Mouse (Mus musculus): ENCODE measurements at regions not wholly inside any gene's neighbourhood (a gene's known extent, or its start where the extent isn't known, plus 50 kb on each side); places are given as distances from the start of the nearest gene placed in this dataset.

- DNase-seq (ENCODE audit: low spot score) (peak; percentile 2), ATAC-seq (replicated peaks; ENCODE audit: low FRiP score, low read depth) (no peak)
- H3K4me1 ChIP-seq (replicated peaks; ENCODE audit: insufficient read depth, low read length) = no peaks in the 10 kb centered on the region
- no peak overlapping the region for H3K4me2 ChIP-seq (ENCODE audit: low read length)
- H3K4me3 ChIP-seq (replicated peaks; ENCODE audit: low read depth, low read length) = no peak overlapping the region
- H3K27me3 ChIP-seq (ENCODE audit: insufficient read depth, low read length) = no peaks in the 10 kb centered on the region
- H3K27ac ChIP-seq = no peak overlapping the region
- H3K9me3 ChIP-seq (replicated peaks; ENCODE audit: low read length) = no peaks in the 10 kb centered on the region
- WGBS = 18% methylated on average over 4 of the region's 4 CpGs
- H3K36me3 ChIP-seq (ENCODE audit: insufficient read depth, low read length) = no peaks in the 10 kb centered on the region
- no peak for TF ChIP-seq CTCF (IDR thresholded peaks at IDR 0.05; ENCODE audit: low read depth)
- H3K9ac ChIP-seq (ENCODE audit: low read depth, low read length) = no peak overlapping the region
Observed at GRCm38 (mm10) chr5:106285152-106285551, 172.8 kb downstream of the Barhl2 start.

GRCm38 (mm10) chr5:106284731-106285130 is 173.2 kb downstream of the Barhl2 start:
- WGBS = 41% methylated on average over 9 of the region's 9 CpGs
- peak; percentile 4 for DNase-seq (ENCODE audit: low spot score)
- H3K9ac ChIP-seq (ENCODE audit: low read depth, low read length) = no peak overlapping the region
- H3K4me1 ChIP-seq (replicated peaks; ENCODE audit: insufficient read depth, low read length) = no peaks in the 10 kb centered on the region
- no peaks in the 10 kb centered on the region for H3K27me3 ChIP-seq (ENCODE audit: insufficient read depth, low read length)
- no peak overlapping the region for H3K27ac ChIP-seq
- TF ChIP-seq CTCF (IDR thresholded peaks at IDR 0.05; ENCODE audit: low read depth) = no peak
- H3K36me3 ChIP-seq (ENCODE audit: insufficient read depth, low read length) = no peaks in the 10 kb centered on the region
- H3K4me3 ChIP-seq (replicated peaks; ENCODE audit: low read depth, low read length) = no peak overlapping the region
- no peak for ATAC-seq (replicated peaks; ENCODE audit: low FRiP score, low read depth)
- H3K9me3 ChIP-seq (replicated peaks; ENCODE audit: low read length) = no peaks in the 10 kb centered on the region
- H3K4me2 ChIP-seq (ENCODE audit: low read length) = no peak overlapping the region

- TF ChIP-seq CTCF (IDR thresholded peaks at IDR 0.05; ENCODE audit: low read depth) = no peak
- H3K9ac ChIP-seq (ENCODE audit: low read depth, low read length) = no peak overlapping the region
- DNase-seq (ENCODE audit: low spot score) (no peak), ATAC-seq (replicated peaks; ENCODE audit: low FRiP score, low read depth) (no peak)
- H3K9me3 ChIP-seq (replicated peaks; ENCODE audit: low read length) = no peaks in the 10 kb centered on the region
- no peaks in the 10 kb centered on the region for H3K36me3 ChIP-seq (ENCODE audit: insufficient read depth, low read length)
- H3K4me3 ChIP-seq (replicated peaks; ENCODE audit: low read depth, low read length) = no peak overlapping the region
- WGBS = 61% methylated on average over 9 of the region's 9 CpGs
- no peak overlapping the region for H3K27ac ChIP-seq
- no peaks in the 10 kb centered on the region for H3K4me1 ChIP-seq (replicated peaks; ENCODE audit: insufficient read depth, low read length)
- H3K4me2 ChIP-seq (ENCODE audit: low read length) = no peak overlapping the region
- no peaks in the 10 kb centered on the region for H3K27me3 ChIP-seq (ENCODE audit: insufficient read depth, low read length)
Observed at GRCm38 (mm10) chr5:106282646-106283045, 175.3 kb downstream of the Barhl2 start.

GRCm38 (mm10) chr5:106277786-106278185 is 180.2 kb downstream of the Barhl2 start:
- DNase-seq (ENCODE audit: low spot score) = no peak
- H3K4me1 ChIP-seq (replicated peaks; ENCODE audit: insufficient read depth, low read length) = no peaks in the 10 kb centered on the region
- ATAC-seq (replicated peaks; ENCODE audit: low FRiP score, low read depth) = no peak
- no peaks in the 10 kb centered on the region for H3K9me3 ChIP-seq (replicated peaks; ENCODE audit: low read length)
- TF ChIP-seq CTCF (IDR thresholded peaks at IDR 0.05; ENCODE audit: low read depth) = no peak
- no peaks in the 10 kb centered on the region for H3K27me3 ChIP-seq (ENCODE audit: insufficient read depth, low read length)
- no peaks in the 10 kb centered on the region for H3K36me3 ChIP-seq (ENCODE audit: insufficient read depth, low read length)
- 85% methylated on average over 8 of the region's 8 CpGs for WGBS
- H3K9ac ChIP-seq (ENCODE audit: low read depth, low read length) = no peak overlapping the region
- no peak overlapping the region for H3K27ac ChIP-seq
- H3K4me2 ChIP-seq (ENCODE audit: low read length) = no peak overlapping the region
- H3K4me3 ChIP-seq (replicated peaks; ENCODE audit: low read depth, low read length) = no peak overlapping the region

- 77% methylated on average over 9 of the region's 9 CpGs for WGBS
- Histone ChIP-seq H3K27me3 (ENCODE audit: insufficient read depth, low read length) (no peaks in the 10 kb centered on the region), H3K4me2 (ENCODE audit: low read length) (no peak overlapping the region), H3K36me3 (ENCODE audit: insufficient read depth, low read length) (no peaks in the 10 kb centered on the region), H3K27ac (no peak overlapping the region), H3K4me1 (replicated peaks; ENCODE audit: insufficient read depth, low read length) (no peaks in the 10 kb centered on the region), H3K9me3 (replicated peaks; ENCODE audit: low read length) (no peaks in the 10 kb centered on the region), H3K9ac (ENCODE audit: low read depth, low read length) (no peak overlapping the region), H3K4me3 (replicated peaks; ENCODE audit: low read depth, low read length) (no peak overlapping the region)
- TF ChIP-seq CTCF (IDR thresholded peaks at IDR 0.05; ENCODE audit: low read depth) = no peak
- DNase-seq (ENCODE audit: low spot score) (no peak), ATAC-seq (replicated peaks; ENCODE audit: low FRiP score, low read depth) (no peak)
Observed at GRCm38 (mm10) chr5:106277231-106277630, 180.7 kb downstream of the Barhl2 start.

GRCm38 (mm10) chr5:106276186-106276585 is 181.8 kb downstream of the Barhl2 start:
- Histone ChIP-seq H3K9ac (ENCODE audit: low read depth, low read length) (no peak overlapping the region), H3K4me3 (replicated peaks; ENCODE audit: low read depth, low read length) (no peak overlapping the region), H3K9me3 (replicated peaks; ENCODE audit: low read length) (no peaks in the 10 kb centered on the region), H3K27ac (no peak overlapping the region), H3K36me3 (ENCODE audit: insufficient read depth, low read length) (no peaks in the 10 kb centered on the region), H3K27me3 (ENCODE audit: insufficient read depth, low read length) (no peaks in the 10 kb centered on the region), H3K4me1 (replicated peaks; ENCODE audit: insufficient read depth, low read length) (no peaks in the 10 kb centered on the region), H3K4me2 (ENCODE audit: low read length) (no peak overlapping the region)
- peak; percentile 45 for DNase-seq (ENCODE audit: low spot score)
- TF ChIP-seq CTCF (IDR thresholded peaks at IDR 0.05; ENCODE audit: low read depth) = peak; percentile 48
- no peak for ATAC-seq (replicated peaks; ENCODE audit: low FRiP score, low read depth)
- 15% methylated on average over 2 of the region's 2 CpGs for WGBS

GRCm38 (mm10) chr5:106274617-106275016 is 183.3 kb downstream of the Barhl2 start:
- H3K9me3 ChIP-seq (replicated peaks; ENCODE audit: low read length) = no peaks in the 10 kb centered on the region
- no peak overlapping the region for H3K27ac ChIP-seq
- no peaks in the 10 kb centered on the region for H3K27me3 ChIP-seq (ENCODE audit: insufficient read depth, low read length)
- WGBS = 45% methylated on average over 10 of the region's 10 CpGs
- ATAC-seq (replicated peaks; ENCODE audit: low FRiP score, low read depth) (no peak), DNase-seq (ENCODE audit: low spot score) (peak; percentile 9)
- no peak overlapping the region for H3K4me3 ChIP-seq (replicated peaks; ENCODE audit: low read depth, low read length)
- H3K36me3 ChIP-seq (ENCODE audit: insufficient read depth, low read length) = no peaks in the 10 kb centered on the region
- no peak overlapping the region for H3K9ac ChIP-seq (ENCODE audit: low read depth, low read length)
- H3K4me2 ChIP-seq (ENCODE audit: low read length) = no peak overlapping the region
- peak; percentile 67 for TF ChIP-seq CTCF (IDR thresholded peaks at IDR 0.05; ENCODE audit: low read depth)
- H3K4me1 ChIP-seq (replicated peaks; ENCODE audit: insufficient read depth, low read length) = no peaks in the 10 kb centered on the region
